Mouse (Mus musculus) erythroblast, embryonic 14.5 days (primary cell): ENCODE measurements around the gene Ocm.

Experiments
- GATA1 ChIP-seq: IDR thresholded peaks from 2 replicates; pipeline ENCODE4 v1.6.1; 2012; ENCODE audit warnings: low read length, inconsistent platforms, mixed read lengths
- TAL1 ChIP-seq: IDR thresholded peaks from 3 replicates; pipeline ENCODE4 v1.6.1; 2012; ENCODE audit warnings: low read length, inconsistent platforms, mixed read lengths

- TF ChIP-seq GATA1, result no peak
- no peak for TF ChIP-seq TAL1
These were observed 11.7 kb downstream of the Ocm start, which contains the start of gene Ccz1 for GRCm38 (mm10) chr5:144014551-144015311.
